Mouse (Mus musculus): Measurements from ENCODE around the gene Bik.

The Bik gene

GRCm38 (mm10) chr15:83547144-83547543 lies 20.5 kb downstream of the Bik start:
- DNase-seq (ENCODE audit: low spot score) = no peak

GRCm38 (mm10) chr15:83550137-83550536 lies 23.5 kb downstream of the Bik start:
- no peak for DNase-seq (ENCODE audit: low spot score)

GRCm38 (mm10) chr15:83553831-83554230 lies 27.2 kb downstream of the Bik start:
- no peak for DNase-seq (ENCODE audit: low spot score)

- peak; percentile 72 for DNase-seq (ENCODE audit: low spot score)
Measured at GRCm38 (mm10) chr15:83555161-83555974, 28.7 kb downstream of the Bik start.

- no peak for DNase-seq (ENCODE audit: low spot score)
Measured at GRCm38 (mm10) chr15:83560941-83561477, 34.3 kb downstream of the Bik start.

GRCm38 (mm10) chr15:83562626-83563270 lies 36.1 kb downstream of the Bik start:
- DNase-seq (ENCODE audit: low spot score) = peak; percentile 63

GRCm38 (mm10) chr15:83563327-83563856 lies 36.7 kb downstream of the Bik start, which contains the start of the genes Tspo and Mcat:
TSS of gene Tspo (plus strand) at chr15:83563592.
TSS of gene Mcat (minus strand) at chr15:83563787.
- peak; percentile 78 for DNase-seq (ENCODE audit: low spot score)

GRCm38 (mm10) chr15:83563857-83564651 lies 37.4 kb downstream of the Bik start:
- DNase-seq (ENCODE audit: low spot score) = peak; percentile 46

- peak; percentile 58 for DNase-seq (ENCODE audit: low spot score)
Measured at GRCm38 (mm10) chr15:83565434-83565833, 38.8 kb downstream of the Bik start.

GRCm38 (mm10) chr15:83566006-83566405 lies 39.3 kb downstream of the Bik start:
- DNase-seq (ENCODE audit: low spot score) = no peak

- no peak for DNase-seq (ENCODE audit: low spot score)
Measured at GRCm38 (mm10) chr15:83567728-83568127, 41.1 kb downstream of the Bik start.

- no peak for DNase-seq (ENCODE audit: low spot score)
Measured at GRCm38 (mm10) chr15:83568544-83568943, 41.9 kb downstream of the Bik start.

- DNase-seq (ENCODE audit: low spot score) = no peak
Measured at GRCm38 (mm10) chr15:83569682-83570081, 43.0 kb downstream of the Bik start.

GRCm38 (mm10) chr15:83570641-83571040 lies 44.0 kb downstream of the Bik start:
- DNase-seq (ENCODE audit: low spot score) = peak; percentile 29

GRCm38 (mm10) chr15:83571636-83572035 lies 45.0 kb downstream of the Bik start:
- DNase-seq (ENCODE audit: low spot score) = no peak

GRCm38 (mm10) chr15:83572132-83572531 lies 45.5 kb downstream of the Bik start:
- DNase-seq (ENCODE audit: low spot score) = no peak

- DNase-seq (ENCODE audit: low spot score) = no peak
Measured at GRCm38 (mm10) chr15:83573606-83574005, 46.9 kb downstream of the Bik start.

- no peak for DNase-seq (ENCODE audit: low spot score)
Measured at GRCm38 (mm10) chr15:83574731-83575351, 48.2 kb downstream of the Bik start.

- no peak for DNase-seq (ENCODE audit: low spot score)
Measured at GRCm38 (mm10) chr15:83575543-83575942, 48.9 kb downstream of the Bik start.

GRCm38 (mm10) chr15:83576651-83577050 lies 50.0 kb downstream of the Bik start:
- no peak for DNase-seq (ENCODE audit: low spot score)

GRCm38 (mm10) chr15:83582931-83583330 lies 56.3 kb downstream of the Bik start:
- no peak for DNase-seq (ENCODE audit: low spot score)

Measured in spleen, adult 12 weeks (tissue).